Mouse (Mus musculus): ENCODE measurements around the gene Clcn3. TPM values are rescaled to one million over a fixed set of nuclear protein-coding genes. Genes with fewer than 3 reads are reported as not detected.

The Clcn3 gene
- polyA plus RNA-seq (2012; rRNA removed): 8.7 and 10.2 TPM in 2 replicates

DNA sequence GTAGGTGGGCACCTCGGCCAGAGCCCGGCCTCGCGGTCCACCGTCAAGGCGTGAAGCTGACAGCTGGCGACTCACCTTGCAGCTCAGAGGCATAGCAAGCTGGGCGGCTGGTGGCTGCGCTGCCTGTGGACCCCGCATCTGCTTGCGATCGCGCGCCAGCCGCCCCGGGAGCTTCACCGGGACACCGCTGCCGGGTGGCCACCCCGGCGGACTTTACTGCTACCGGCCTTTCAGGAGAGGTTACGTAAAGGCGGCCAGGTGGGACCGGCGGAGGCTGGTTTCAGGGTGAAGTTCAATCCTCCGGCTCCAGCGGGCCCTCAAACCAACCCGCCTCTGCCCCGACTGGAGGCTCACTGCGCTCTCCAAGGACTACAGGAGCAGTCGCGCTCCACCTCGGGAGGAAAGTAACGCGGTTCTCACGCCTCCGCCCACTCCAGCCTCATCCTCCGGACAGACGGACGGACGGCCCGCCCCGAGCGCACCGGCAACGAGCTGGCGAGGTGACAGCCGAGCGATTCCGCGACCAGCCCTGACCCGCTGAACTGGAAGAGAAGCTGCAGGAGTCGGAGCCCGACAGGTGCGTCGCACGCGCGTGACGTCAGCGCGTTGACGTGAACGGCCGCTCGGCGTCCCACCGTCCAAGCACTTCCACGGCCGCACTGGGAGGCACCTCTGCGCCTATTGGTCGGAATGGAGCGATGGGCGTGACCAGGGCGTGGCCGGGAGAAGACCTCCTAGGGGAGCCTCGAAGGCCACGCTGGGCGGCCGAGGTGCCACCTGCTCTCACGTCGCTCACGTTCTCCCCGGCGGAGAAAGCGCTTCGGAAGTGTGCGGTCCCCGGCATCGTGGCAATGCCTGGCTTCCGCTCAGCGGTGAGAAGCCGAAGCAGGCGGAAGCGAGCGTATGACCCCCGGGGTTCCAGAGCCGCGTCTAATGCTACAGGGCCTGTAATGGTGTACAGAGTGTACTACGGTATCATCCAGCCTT, at the start of gene Clcn3:
Clcn3 (minus strand) TSS at position 600 of the 987 bp plus-strand sequence.

DNA sequence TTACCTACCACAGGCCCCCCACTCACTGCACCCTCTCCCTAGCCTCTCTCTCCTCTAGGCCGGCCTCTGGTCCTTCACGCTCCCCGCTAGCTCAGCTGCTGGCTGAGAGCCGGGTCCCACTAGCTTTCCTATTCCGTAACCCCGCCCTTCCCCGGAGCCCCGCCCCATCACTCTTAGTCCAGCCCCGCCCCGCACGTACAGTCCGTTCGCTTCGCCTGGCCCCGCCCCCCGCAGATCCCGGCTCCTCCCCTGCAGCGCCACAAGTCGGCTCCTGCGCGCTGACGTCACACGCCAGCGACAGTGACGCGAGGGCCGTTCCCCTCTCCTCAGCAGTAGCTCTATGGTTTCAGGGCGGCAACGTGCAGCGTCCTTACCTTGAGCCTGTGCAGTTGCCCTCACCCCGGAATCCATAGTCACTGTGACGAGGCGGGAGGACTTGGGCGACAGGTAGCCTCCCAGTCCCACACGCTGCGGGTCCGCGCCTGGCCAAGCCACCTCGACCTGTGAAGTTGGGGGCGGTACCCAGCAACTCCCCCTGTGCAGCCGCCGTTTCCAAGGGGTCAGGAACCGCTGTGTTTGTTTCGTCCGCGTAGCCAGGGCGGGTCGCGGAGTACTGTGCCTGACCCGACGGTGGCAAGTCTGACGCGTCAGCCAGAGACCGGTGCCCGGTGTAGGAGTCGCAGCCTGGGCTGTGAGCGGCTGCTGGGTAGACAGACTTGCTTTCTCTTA, 10.0 kb upstream of the Clcn3 start, which contains the start of gene Nek1:
Nek1 (plus strand) TSS at position 286 of the 729 bp plus-strand sequence.

GRCm38 (mm10) chr8:60889843-60890519, 93.1 kb downstream of the Clcn3 start, which contains the start of gene Hpf1:
Hpf1 (plus strand) TSS chr8:60890418.

Other genes starting within 250 kb of the Clcn3 start
- gene Hpf1, start 92.9 kb downstream of the Clcn3 start, polyA plus RNA-seq (2012; rRNA removed): 3.1 and 4.6 TPM in 2 replicates
- 13.7 and 17.1 TPM in 2 replicates for gene Nek1, start 9.9 kb upstream of the Clcn3 start, polyA plus RNA-seq (2012; rRNA removed)
- 15.7 and 16.2 TPM in 2 replicates for gene Sh3rf1, start 240.6 kb upstream of the Clcn3 start, polyA plus RNA-seq (2012; rRNA removed)

All from ovary, adult 2 months (tissue).